Mouse (Mus musculus) G1E (cell line): ENCODE results near the gene Dapp1. TPM values are rescaled to one million over a fixed set of nuclear protein-coding genes. Genes with fewer than 3 reads are reported as not detected.

Experiments used
- ATAC-seq: 2 replicates; pipeline ENCODE4 v1.8.0; 2016; ENCODE audit warnings: mild to moderate bottlenecking; ENCODE audit not compliant: insufficient number of reproducible peaks, poor library complexity, low FRiP score, severe bottlenecking; ENCODE audit errors: extremely low read depth
- DNase-seq: peaks from one replicate; pipeline ENCODE4 v3.0.0; 2012; ENCODE audit warnings: low spot score
- H3K27me3 ChIP-seq: 2 replicates; pipeline ENCODE4 v1.6.1; 2012; ENCODE audit warnings: mild to moderate bottlenecking, low read length, inconsistent platforms; ENCODE audit not compliant: insufficient read depth
- H3K36me3 ChIP-seq: replicated peaks from 2 replicates; pipeline ENCODE3; 2012; ENCODE audit warnings: mild to moderate bottlenecking, inconsistent platforms
- H3K4me1 ChIP-seq: 2 replicates; pipeline ENCODE4 v1.6.1; 2012; ENCODE audit warnings: low read depth, low read length, inconsistent platforms, mixed read lengths; ENCODE audit not compliant: insufficient read depth
- H3K4me3 ChIP-seq: 2 replicates; pipeline ENCODE4 v1.5.1; 2012; ENCODE audit warnings: low read depth, mild to moderate bottlenecking, inconsistent platforms, low read length, moderate library complexity, mixed read lengths
- H3K9me3 ChIP-seq: replicated peaks from 2 replicates; pipeline ENCODE4 v1.6.1; 2012; ENCODE audit warnings: inconsistent platforms
- CTCF ChIP-seq: IDR thresholded peaks from 2 replicates; pipeline ENCODE4 v1.5.1; 2012; ENCODE audit warnings: low read depth, low read length, inconsistent platforms, mixed read lengths
- GATA1 ChIP-seq: IDR thresholded peaks from 2 replicates; pipeline ENCODE4 v1.6.1; 2012; ENCODE audit warnings: borderline replicate concordance, low read length, inconsistent platforms, mixed read lengths
- GATA2 ChIP-seq: IDR thresholded peaks from 2 replicates; pipeline ENCODE4 v1.6.1; 2012; ENCODE audit warnings: low read depth, low read length, inconsistent platforms, borderline replicate concordance
- POLR2AphosphoS5 ChIP-seq: IDR thresholded peaks from 2 replicates; pipeline ENCODE4 v1.6.1; 2012; ENCODE audit warnings: low read depth, low read length, inconsistent platforms; ENCODE audit not compliant: insufficient replicate concordance
- TAL1 ChIP-seq: conservative IDR thresholded peaks from 2 replicates; pipeline ENCODE4 v1.6.1; 2012; ENCODE audit warnings: low read depth, low read length, inconsistent platforms, mixed read lengths
- polyA plus RNA-seq: library from polyadenylated mRNA; stranded (reverse); fragments of >175 nt; gene quantifications from 2 replicates; pipeline ENCODE4 v1.2.3, GENCODE M21; 2012
- total RNA-seq, 2 experiments: library from RNA; stranded (forward) in 1 of 2; stranded (reverse) in 1 of 2; fragments of 200-1000 nt in 1 of 2; fragments of >200 nt in 1 of 2; fragmentation: Nextera tagmentation in 1 of 2; gene quantifications; 2 replicates each; pipeline ENCODE4 v1.2.3; 2014 to 2017

The Dapp1 gene
- total and polyA plus RNA-seq, 3 experiments = 37.2 to 441 (median 301) TPM

DNA sequence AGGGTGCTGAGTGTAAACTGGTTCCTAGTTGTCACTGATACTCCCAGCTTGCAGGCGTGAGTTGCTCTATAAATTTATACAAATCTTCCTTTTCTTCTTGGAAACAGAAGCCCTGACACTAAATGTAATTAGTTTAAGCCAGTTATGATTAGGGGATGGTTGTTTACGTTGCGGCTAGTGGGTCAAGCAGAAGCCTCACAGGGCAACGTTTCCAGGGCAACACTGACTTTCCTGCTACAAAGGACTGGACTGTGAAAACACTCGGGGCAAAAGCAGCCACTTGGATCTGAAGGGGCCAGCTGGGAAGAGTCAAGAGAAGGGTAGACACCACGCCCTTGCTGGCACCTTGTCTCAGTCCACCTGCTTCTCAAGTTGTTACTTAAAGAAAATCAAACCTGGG, 44.8 kb downstream of the Dapp1 start:
- Histone ChIP-seq H3K4me1 (peaks cover 68% of the 10 kb centered on the region), H3K36me3 (peaks cover 88% of the 10 kb centered on the region), H3K4me3 (no peak overlapping the region), H3K9me3 (no peaks in the 10 kb centered on the region), H3K27me3 (no peaks in the 10 kb centered on the region)
- ATAC-seq (no peak), DNase-seq (no peak)
- no peak for TF ChIP-seq POLR2AphosphoS5
- no peak for TF ChIP-seq GATA1
- TF ChIP-seq CTCF = no peak
- TF ChIP-seq TAL1 = no peak
- TF ChIP-seq GATA2 = no peak

- H3K9me3 ChIP-seq = no peaks in the 10 kb centered on the region
- peaks cover 89% of the 10 kb centered on the region for H3K36me3 ChIP-seq
- H3K4me3 ChIP-seq = no peak overlapping the region
- TF ChIP-seq POLR2AphosphoS5 (no peak), GATA2 (no peak), CTCF (no peak), GATA1 (no peak), TAL1 (no peak)
- H3K27me3 ChIP-seq = no peaks in the 10 kb centered on the region
- DNase-seq = no peak
- no peak for ATAC-seq
- peaks cover 65% of the 10 kb centered on the region for H3K4me1 ChIP-seq
Measured at GRCm38 (mm10) chr3:137935570-137936525, 45.5 kb downstream of the Dapp1 start.

DNA sequence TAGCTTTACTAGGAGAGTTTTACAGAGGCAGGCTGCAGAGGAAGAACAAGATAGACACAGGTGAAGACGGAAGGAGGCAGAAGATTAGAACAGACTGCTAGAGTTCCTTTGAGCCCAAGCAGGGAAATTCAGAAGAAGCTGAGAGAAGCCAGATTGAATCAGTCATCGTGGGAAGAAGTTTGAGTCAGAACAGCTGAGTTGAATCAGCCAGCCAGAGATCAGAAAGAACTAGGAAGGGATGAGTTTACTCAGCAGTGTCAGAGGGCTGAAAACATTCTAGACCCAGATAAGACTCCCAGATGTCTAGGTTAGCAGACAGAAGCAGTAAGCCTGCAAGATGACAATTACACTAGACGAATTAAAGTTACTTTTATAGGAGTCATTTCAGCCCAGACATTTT, 47.4 kb downstream of the Dapp1 start:
- DNase-seq = no peak
- peaks cover 66% of the 10 kb centered on the region for H3K4me1 ChIP-seq
- TF ChIP-seq CTCF = no peak
- no peak for TF ChIP-seq GATA1
- TF ChIP-seq TAL1 = no peak
- no peak for TF ChIP-seq GATA2
- no peak for TF ChIP-seq POLR2AphosphoS5
- no peak for ATAC-seq
- H3K9me3 ChIP-seq = no peaks in the 10 kb centered on the region
- H3K4me3 ChIP-seq = no peak overlapping the region
- H3K36me3 ChIP-seq = peaks cover 88% of the 10 kb centered on the region
- no peaks in the 10 kb centered on the region for H3K27me3 ChIP-seq

- Histone ChIP-seq H3K4me3 (no peak overlapping the region), H3K27me3 (no peaks in the 10 kb centered on the region), H3K36me3 (peaks cover 83% of the 10 kb centered on the region), H3K4me1 (peaks cover 61% of the 10 kb centered on the region), H3K9me3 (no peaks in the 10 kb centered on the region)
- ATAC-seq = no peak
- TF ChIP-seq GATA1 (no peak), GATA2 (no peak), POLR2AphosphoS5 (no peak)
- no peak for DNase-seq
Measured at GRCm38 (mm10) chr3:137932748-137933147, 48.6 kb downstream of the Dapp1 start.

- TF ChIP-seq TAL1 (no peak), GATA1 (no peak), CTCF (no peak), POLR2AphosphoS5 (no peak), GATA2 (no peak)
- H3K4me3 ChIP-seq = no peak overlapping the region
- H3K27me3 ChIP-seq = no peaks in the 10 kb centered on the region
- H3K9me3 ChIP-seq = no peaks in the 10 kb centered on the region
- H3K36me3 ChIP-seq = peaks cover 82% of the 10 kb centered on the region
- peaks cover 42% of the 10 kb centered on the region for H3K4me1 ChIP-seq
- ATAC-seq (no peak), DNase-seq (no peak)
Measured at GRCm38 (mm10) chr3:137929940-137930339, 51.4 kb downstream of the Dapp1 start.

DNA sequence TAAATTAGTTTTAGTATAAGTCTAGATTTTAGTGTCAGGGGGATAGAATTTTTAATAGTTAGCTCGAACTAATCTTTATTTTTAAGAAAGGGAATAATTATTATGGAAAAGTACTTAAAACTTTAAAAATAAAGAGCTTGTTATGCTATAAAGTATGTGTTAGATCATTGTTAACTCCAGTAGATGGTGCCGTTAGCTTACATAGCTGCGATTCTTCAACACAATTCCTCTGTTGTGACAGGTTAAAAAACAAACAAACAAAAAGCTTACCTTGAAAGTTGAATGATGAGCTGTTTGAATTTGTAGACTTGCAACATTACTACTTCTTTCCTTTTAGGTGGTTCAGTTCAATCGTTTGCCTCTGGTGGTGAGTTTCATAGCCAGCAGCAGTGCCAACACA, 54.3 kb downstream of the Dapp1 start:
- no peak for TF ChIP-seq GATA1
- no peak for TF ChIP-seq TAL1
- no peak for TF ChIP-seq POLR2AphosphoS5
- no peak for TF ChIP-seq GATA2
- TF ChIP-seq CTCF = no peak
- Histone ChIP-seq H3K4me3 (no peak overlapping the region), H3K27me3 (no peaks in the 10 kb centered on the region), H3K9me3 (no peaks in the 10 kb centered on the region), H3K36me3 (peaks cover 80% of the 10 kb centered on the region), H3K4me1 (peaks cover 39% of the 10 kb centered on the region)
- DNase-seq (no peak), ATAC-seq (no peak)
